In the genomic region with DNA sequence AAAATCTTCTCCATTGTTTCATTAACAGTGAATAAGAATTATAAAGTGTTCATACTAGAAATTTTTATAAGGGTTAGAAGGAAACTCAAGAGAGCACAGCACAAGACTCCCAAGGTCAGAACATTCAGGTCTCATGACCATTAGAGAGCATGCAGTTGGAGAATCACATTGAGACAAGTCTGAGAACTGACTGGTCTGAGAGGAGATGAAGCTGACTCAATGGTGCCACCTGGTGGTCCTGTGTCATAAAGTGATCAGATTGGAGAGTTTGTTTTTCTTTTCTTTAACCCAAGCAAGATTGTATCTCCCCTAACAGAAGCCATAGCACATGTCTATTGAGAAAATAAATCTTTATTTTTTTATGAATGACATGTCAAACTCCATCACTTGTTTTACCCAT, we compare ENCODE assay signal across 9 mouse cellular contexts.
A peak's percentile ranks its signal among the peaks of the same experiment; 100 is the strongest.
DNase-seq lines count a peak whose midpoint lies in the region; ATAC-seq and TF ChIP-seq lines count a peak whose summit lies in the region.
"Had no signal": no experiment of that assay in that cellular context is flagged by ENCODE, and none has a peak within 500 bp of the region (broad histone marks: within the 10 kb centered on the region; RNA-seq: fewer than 3 reads in every experiment).

No protein-coding gene starts in this region.

- no peaks in the 10 kb centered on the region for H3K27me3 ChIP-seq in hindbrain, embryonic 11.5 days (ENCODE audit: control insufficient read depth, insufficient read depth, low read length)
- H3K27me3 ChIP-seq: liver, embryonic 15.5 days had no signal

- H3K4me3 ChIP-seq in bone marrow, adult 2 months (replicated peaks; ENCODE audit: control insufficient read depth, low read depth, low read length), result no peak overlapping the region
- no peak overlapping the region for H3K4me3 ChIP-seq in embryonic fibroblast, embryonic 13.5 days (ENCODE audit: insufficient read depth, low read length)
- H3K4me3 ChIP-seq in hindbrain, embryonic 11.5 days (ENCODE audit: low read depth, low read length), result no peak overlapping the region
- H3K4me3 ChIP-seq: liver, embryonic 15.5 days had no signal

- H3K27ac ChIP-seq in bone marrow, adult 2 months (ENCODE audit: control insufficient read depth, insufficient read depth, low read depth, low read length, poor library complexity), result no peak overlapping the region
- no peak overlapping the region for H3K27ac ChIP-seq in embryonic fibroblast, embryonic 13.5 days (ENCODE audit: insufficient read depth, low read length)
- H3K27ac ChIP-seq in hindbrain, embryonic 11.5 days (ENCODE audit: low read depth, low read length), result no peak overlapping the region
- H3K27ac ChIP-seq: liver, embryonic 15.5 days had no signal

- H3K4me1 ChIP-seq in bone marrow, adult 2 months (ENCODE audit: control insufficient read depth, insufficient read depth, low read length), result no peaks in the 10 kb centered on the region
- H3K4me1 ChIP-seq in embryonic fibroblast, embryonic 13.5 days (ENCODE audit: control insufficient read depth, insufficient read depth, low read length), result no peaks in the 10 kb centered on the region
- H3K4me1 ChIP-seq in hindbrain, embryonic 11.5 days (replicated peaks; ENCODE audit: control insufficient read depth, insufficient read depth, low read length), result no peaks in the 10 kb centered on the region
- H3K4me1 ChIP-seq: liver, embryonic 15.5 days had no signal

- ATAC-seq in CD4-positive, CD25-positive, alpha-beta regulatory T cell, adult 4 months, result no peak
- peak; percentile 71; the same call in 1 of the 2 replicates for ATAC-seq in hindbrain, embryonic 11.5 days (ENCODE audit: low FRiP score)

- TF ChIP-seq POLR2A in bone marrow, adult 2 months (IDR thresholded peaks at IDR 0.05; ENCODE audit: borderline replicate concordance, control insufficient read depth, low read depth, low read length), result no peak
- no peak for TF ChIP-seq POLR2A in embryonic fibroblast, embryonic 13.5 days (IDR thresholded peaks at IDR 0.05; ENCODE audit: low read depth, low read length)

- TF ChIP-seq CTCF in bone marrow, adult 2 months (IDR thresholded peaks at IDR 0.05; ENCODE audit: control insufficient read depth, insufficient read depth, low read length), result 0 out of 2 replicates have a peak, but pooled peaks have one; percentile 13
- TF ChIP-seq CTCF in embryonic fibroblast, embryonic 13.5 days (IDR thresholded peaks at IDR 0.05; ENCODE audit: borderline replicate concordance, insufficient read depth, low read length), result peak; percentile 36; the same call in 1 of the 2 replicates

- no peaks in the 10 kb centered on the region for H3K36me3 ChIP-seq in hindbrain, embryonic 11.5 days (ENCODE audit: control insufficient read depth, insufficient read depth, low read length)
- H3K36me3 ChIP-seq: liver, embryonic 15.5 days had no signal

- peak; percentile 56 for DNase-seq in CD4-positive, CD25-positive, alpha-beta regulatory T cell, adult 2 months (ENCODE audit: low read depth, low spot score)
- DNase-seq in hindbrain, embryonic 11.5 days (ENCODE audit: low spot score), result peak; percentile 83
- peak; percentile 52 for DNase-seq in layer of hippocampus, adult 9-11 months
- DNase-seq in lung, postnatal 10 days, result peak; percentile 61
- peak; percentile 71 for DNase-seq in right cerebral cortex, adult 18-20 months

- no peak overlapping the region for H3K4me2 ChIP-seq in hindbrain, embryonic 11.5 days (replicated peaks; ENCODE audit: low read depth, low read length)
- H3K4me2 ChIP-seq: liver, embryonic 15.5 days had no signal

- H3K9ac ChIP-seq in hindbrain, embryonic 11.5 days (ENCODE audit: low read depth, low read length), result no peak overlapping the region
- H3K9ac ChIP-seq: liver, embryonic 15.5 days had no signal

- H3K9me3 ChIP-seq in hindbrain, embryonic 11.5 days (ENCODE audit: control insufficient read depth, low read length), result no peaks in the 10 kb centered on the region
- H3K9me3 ChIP-seq: liver, embryonic 15.5 days had no signal
